Mouse (Mus musculus): ENCODE data around the gene Olfr1392.

- no peak for TF ChIP-seq POLR2A (IDR thresholded peaks at IDR 0.05; ENCODE audit: extremely low read depth, insufficient read depth, low read length)
- TF ChIP-seq CTCF (IDR thresholded peaks at IDR 0.05; ENCODE audit: low read depth, low read length): no peak
Measured at GRCm38 (mm10) chr11:49271334-49271733, 13.7 kb upstream of the Olfr1392 start.
